Mouse (Mus musculus) Muller cell, postnatal 12 days (primary cell): Measurements from ENCODE around the gene P2ry6.

ENCODE experiments used
- DNase-seq: peaks from one replicate; pipeline ENCODE4 v3.0.0-alpha.2; 2015; ENCODE audit errors: inconsistent ontology term

P2ry6 gene

GRCm38 (mm10) chr7:100988092-100988491 lies 13.6 kb upstream of the P2ry6 start:
- peak; percentile 80 for DNase-seq

- DNase-seq: peak; percentile 83
These were observed 10.3 kb upstream of the P2ry6 start for GRCm38 (mm10) chr7:100984452-100985395.

GRCm38 (mm10) chr7:100979175-100979574 lies 4.7 kb upstream of the P2ry6 start:
- peak; percentile 52 for DNase-seq

GRCm38 (mm10) chr7:100978171-100978570 lies 3.7 kb upstream of the P2ry6 start:
- DNase-seq: no peak

GRCm38 (mm10) chr7:100972875-100973274 lies 1.6 kb downstream of the P2ry6 start:
- DNase-seq: no peak

- no peak for DNase-seq
These were observed 5.4 kb downstream of the P2ry6 start for GRCm38 (mm10) chr7:100968874-100969659.

- no peak for DNase-seq
These were observed 6.1 kb downstream of the P2ry6 start for GRCm38 (mm10) chr7:100968376-100968775.

GRCm38 (mm10) chr7:100967850-100968249 lies 6.6 kb downstream of the P2ry6 start:
- no peak for DNase-seq

- no peak for DNase-seq
These were observed 8.4 kb downstream of the P2ry6 start for GRCm38 (mm10) chr7:100966014-100966413.

- peak; percentile 16 for DNase-seq
These were observed 9.4 kb downstream of the P2ry6 start for GRCm38 (mm10) chr7:100965079-100965478.

- no peak for DNase-seq
These were observed 10.2 kb downstream of the P2ry6 start for GRCm38 (mm10) chr7:100964242-100964641.

GRCm38 (mm10) chr7:100963381-100963780 lies 11.1 kb downstream of the P2ry6 start:
- DNase-seq: no peak

GRCm38 (mm10) chr7:100961146-100961545 lies 13.3 kb downstream of the P2ry6 start:
- no peak for DNase-seq

GRCm38 (mm10) chr7:100960462-100960861 lies 14.0 kb downstream of the P2ry6 start:
- no peak for DNase-seq

GRCm38 (mm10) chr7:100958426-100958825 lies 16.0 kb downstream of the P2ry6 start:
- DNase-seq: no peak

GRCm38 (mm10) chr7:100952686-100953085 lies 21.8 kb downstream of the P2ry6 start:
- DNase-seq: no peak

- no peak for DNase-seq
These were observed 22.5 kb downstream of the P2ry6 start for GRCm38 (mm10) chr7:100951903-100952302.

- DNase-seq: no peak
These were observed 23.9 kb downstream of the P2ry6 start for GRCm38 (mm10) chr7:100950481-100951010.

GRCm38 (mm10) chr7:100950031-100950430 lies 24.4 kb downstream of the P2ry6 start:
- DNase-seq: no peak

GRCm38 (mm10) chr7:100944738-100945137 lies 29.7 kb downstream of the P2ry6 start:
- no peak for DNase-seq

- DNase-seq: no peak
These were observed 30.1 kb downstream of the P2ry6 start for GRCm38 (mm10) chr7:100944306-100944705.
